Mouse (Mus musculus) CD8-positive naive resting alpha-beta T cell, adult 2 months (primary cell): ENCODE measurements around the gene Wdr5.
"Not testable (repeated sequence)": the region's sequence is repeated elsewhere in the genome, so short reads cannot be mapped to it uniquely, and the experiment has no call there.

ENCODE experiments used
- DNase-seq, 2 experiments: peaks; one replicate each; pipeline ENCODE4 v3.0.0; 2022; ENCODE audit warnings: low read depth in 2 of 2, low spot score in 2 of 2

The Wdr5 gene

DNA sequence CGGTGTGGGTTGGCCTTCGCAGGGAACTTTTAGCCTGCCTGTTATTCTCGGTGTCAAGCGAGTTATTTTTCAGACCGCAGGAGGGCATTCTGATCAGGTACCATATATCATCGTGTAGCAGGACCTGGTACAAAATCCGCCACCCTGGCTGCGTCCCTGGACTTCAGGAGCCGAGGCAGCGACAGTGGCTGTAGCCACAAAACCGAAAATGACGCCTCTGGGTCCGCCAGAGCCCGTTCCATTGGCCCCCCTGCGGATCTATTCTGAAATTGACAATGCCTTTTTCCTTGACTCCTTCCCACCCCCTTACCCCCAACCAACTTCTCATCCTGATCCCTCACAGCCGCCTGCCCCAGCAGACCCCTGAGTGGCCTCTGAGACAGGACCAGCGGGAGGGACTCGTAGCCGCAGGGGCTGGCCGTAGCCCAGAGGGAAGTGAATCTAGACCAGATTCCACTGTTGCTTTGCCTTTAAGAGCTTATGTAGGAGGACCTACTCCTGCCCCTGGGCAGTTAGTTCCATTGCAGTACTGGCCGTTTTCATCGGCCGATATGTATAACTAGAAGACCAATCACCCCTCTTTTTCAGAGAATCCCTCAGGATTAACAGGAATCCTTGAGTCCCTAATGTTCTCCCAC is 18.4 kb upstream of the Wdr5 start:
- DNase-seq: no peak

- no peak for DNase-seq
Observed at GRCm38 (mm10) chr2:27504113-27504885, 10.7 kb upstream of the Wdr5 start.

DNA sequence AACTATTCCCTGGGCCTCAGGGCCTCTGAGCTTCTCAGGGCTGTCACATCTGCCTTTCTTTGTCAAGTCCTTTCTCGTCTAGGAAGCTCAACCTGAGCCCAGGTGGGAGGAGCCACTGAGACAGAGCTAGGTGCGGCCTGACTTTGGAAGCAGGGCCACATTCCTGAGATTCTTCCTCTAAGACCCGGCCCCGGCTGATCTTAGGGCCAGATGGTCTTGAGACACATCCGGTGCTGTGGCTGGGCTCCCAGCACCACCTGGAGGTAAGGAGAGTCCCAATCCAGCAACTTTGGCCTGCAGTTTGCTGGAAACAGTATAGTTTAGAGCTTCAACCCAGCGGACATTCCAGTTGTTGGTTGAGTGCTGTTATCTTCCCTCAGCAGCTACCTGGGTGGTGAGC is 9.4 kb upstream of the Wdr5 start:
- DNase-seq: no peak

- DNase-seq: not testable (repeated sequence)
Observed at GRCm38 (mm10) chr2:27506658-27507057, 8.3 kb upstream of the Wdr5 start.

GRCm38 (mm10) chr2:27507562-27507961 is 7.4 kb upstream of the Wdr5 start, which contains the start of gene Brd3:
TSS of gene Brd3 (minus strand) at chr2:27507662.
- no peak for DNase-seq

DNA sequence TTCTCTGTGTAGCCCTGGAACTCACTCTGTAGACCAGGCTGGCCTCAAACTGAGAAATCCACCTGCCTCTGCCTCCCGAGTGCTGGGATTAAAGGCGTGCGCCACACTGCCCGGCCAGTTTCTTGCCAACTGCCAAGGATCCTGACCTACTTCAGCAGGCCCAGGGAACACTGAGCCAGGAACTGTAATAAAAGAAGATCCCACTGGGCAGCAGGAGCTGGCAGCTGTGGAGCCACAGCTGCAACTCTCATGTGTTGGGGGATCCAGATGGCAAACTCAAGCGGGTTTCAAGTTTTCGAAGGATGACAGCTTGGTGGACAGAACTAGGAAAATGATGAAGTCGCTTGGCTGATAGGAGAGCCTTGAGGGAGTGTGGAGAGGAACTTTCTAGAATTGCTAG is 4.3 kb upstream of the Wdr5 start:
- no peak for DNase-seq

GRCm38 (mm10) chr2:27512909-27513308 is 2.0 kb upstream of the Wdr5 start:
- no peak for DNase-seq

DNA sequence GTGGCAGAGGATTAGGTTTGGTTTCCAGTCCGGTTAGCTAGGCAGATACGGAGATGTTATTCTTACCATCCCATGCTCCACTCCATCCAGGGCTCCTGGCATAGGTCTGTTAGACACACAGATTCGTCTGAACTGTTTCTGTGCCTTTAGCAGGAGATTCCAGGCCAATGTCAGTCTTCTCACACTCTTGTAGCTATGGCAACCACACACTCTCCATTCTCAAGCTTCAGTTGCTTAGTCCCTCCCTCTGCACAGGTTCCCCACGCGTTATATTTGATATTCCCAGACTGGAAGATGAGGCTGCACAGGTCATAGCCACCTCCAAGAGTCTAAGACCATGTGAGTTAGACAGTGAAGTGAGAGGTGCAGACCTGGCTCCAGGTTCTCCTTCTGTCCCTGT is 1.1 kb upstream of the Wdr5 start:
- DNase-seq: no peak

DNA sequence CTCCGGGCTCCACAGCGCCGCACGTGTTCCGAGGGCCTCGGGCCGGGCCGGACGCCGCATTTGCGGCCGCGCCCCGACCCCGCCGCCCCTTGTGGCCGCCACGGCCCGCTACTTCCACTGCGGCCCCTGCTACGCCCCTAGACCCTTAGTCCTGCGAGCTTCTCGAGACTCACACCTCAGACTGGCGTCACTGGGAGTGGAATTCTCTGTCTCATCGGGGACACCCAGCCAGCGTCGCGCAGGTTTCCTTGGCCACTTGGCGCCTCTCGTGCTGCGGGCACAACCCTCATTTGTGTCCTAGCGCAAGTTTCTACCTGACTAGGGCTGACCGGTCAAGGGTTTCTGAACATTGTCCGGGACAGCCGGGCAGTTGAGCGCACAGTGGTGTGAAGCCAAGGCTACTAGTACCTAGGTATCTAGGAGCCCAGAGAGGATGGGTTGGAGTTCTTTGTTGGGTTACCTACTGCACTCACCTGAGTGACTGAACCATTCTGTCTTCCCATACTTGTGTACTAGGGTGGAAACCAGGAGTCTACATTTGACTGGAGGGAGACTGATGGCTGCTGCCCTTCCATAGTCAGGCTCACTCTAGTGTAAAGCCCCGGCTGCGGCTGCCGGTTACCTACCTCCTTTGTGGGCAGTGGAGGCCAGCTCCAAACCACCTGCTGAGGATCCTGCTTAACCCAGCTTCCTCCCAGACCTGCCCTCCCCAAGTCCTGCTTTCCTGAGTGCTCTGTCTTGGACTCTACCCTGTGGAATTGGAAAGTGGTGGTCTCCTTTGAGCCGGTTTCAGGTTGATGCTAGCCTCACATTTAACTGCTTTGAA is 597 bp downstream of the Wdr5 start:
- peak; percentile 2 to 13 for DNase-seq

DNA sequence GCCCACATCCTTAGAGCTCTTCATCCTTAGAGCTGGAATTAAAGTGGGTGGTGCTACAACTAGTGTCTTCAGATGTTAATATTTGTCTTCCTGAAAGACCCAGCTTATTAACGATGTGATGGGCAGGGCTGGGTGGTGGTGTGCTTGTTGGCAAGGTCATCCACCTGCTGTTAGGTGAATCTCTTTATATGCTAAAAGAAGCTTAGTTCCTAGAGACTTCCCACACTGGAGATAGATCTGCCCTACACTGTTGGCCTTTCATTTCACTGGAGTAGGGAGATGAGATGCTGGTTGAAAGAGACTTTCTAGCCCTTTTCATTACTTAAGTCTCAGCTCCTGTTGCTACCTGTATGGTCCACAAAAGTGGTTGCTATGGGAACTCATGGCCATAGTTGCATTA is 1.3 kb downstream of the Wdr5 start:
- DNase-seq: no peak

- no peak for DNase-seq
Observed at GRCm38 (mm10) chr2:27518283-27518682, 3.3 kb downstream of the Wdr5 start.

- not testable (repeated sequence) for DNase-seq
Observed at GRCm38 (mm10) chr2:27538455-27539330, 23.7 kb downstream of the Wdr5 start.

GRCm38 (mm10) chr2:27539336-27539735 is 24.4 kb downstream of the Wdr5 start:
- DNase-seq: no peak

GRCm38 (mm10) chr2:27539772-27540514 is 25.0 kb downstream of the Wdr5 start:
- peak; percentile 90 to 92 for DNase-seq

- no peak for DNase-seq
Observed at GRCm38 (mm10) chr2:27540515-27540836, 25.5 kb downstream of the Wdr5 start.

GRCm38 (mm10) chr2:27541225-27541624 is 26.3 kb downstream of the Wdr5 start:
- no peak for DNase-seq

DNA sequence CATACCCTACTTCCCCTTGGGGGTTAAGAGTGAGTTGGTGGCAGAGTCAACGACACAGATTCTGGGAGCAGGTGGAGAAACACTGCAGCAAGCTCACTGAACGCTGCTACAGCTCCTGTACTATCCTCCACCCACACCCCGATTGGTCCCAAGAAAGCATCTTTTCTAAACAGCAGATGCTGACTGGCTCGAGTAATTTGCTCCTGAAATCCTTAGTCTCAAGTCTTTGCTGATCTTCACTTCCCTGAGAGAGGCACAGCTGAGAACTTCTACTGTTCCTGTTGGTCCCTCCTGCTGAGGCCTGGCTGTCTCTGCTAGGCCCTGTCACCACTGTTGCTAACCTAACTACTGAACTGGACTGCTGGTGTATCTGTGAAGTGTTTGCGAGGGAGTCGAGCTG is 29.7 kb downstream of the Wdr5 start:
- no peak for DNase-seq

- not testable (repeated sequence) for DNase-seq
Observed at GRCm38 (mm10) chr2:27545517-27545916, 30.6 kb downstream of the Wdr5 start.

GRCm38 (mm10) chr2:27546041-27546440 is 31.1 kb downstream of the Wdr5 start:
- not testable (repeated sequence) for DNase-seq

DNA sequence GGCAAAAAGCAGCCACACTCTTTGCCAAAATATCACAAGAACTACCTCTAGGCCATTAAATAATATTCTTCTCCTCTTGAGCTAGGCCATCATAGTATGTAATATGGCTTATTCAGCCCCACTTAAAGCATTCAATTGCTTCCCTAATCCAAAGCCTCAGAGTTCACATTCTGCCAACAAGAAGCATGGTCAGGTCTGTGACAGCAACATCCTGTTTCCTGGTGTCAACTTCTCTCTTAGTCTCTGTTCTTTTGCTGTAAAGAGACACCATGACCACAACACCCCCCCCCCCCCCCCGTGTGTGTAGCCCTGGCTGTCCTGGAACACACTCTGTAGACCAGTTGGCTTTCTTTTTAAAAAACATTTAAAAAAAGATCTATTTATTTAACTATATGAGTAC is 32.4 kb downstream of the Wdr5 start:
- DNase-seq: no peak
